Mouse (Mus musculus): ENCODE measurements at regions not wholly inside any gene's neighbourhood (a gene's known extent, or its start where the extent isn't known, plus 50 kb on each side); places are given as distances from the start of the nearest gene placed in this dataset.

GRCm38 (mm10) chr11:43370025-43370424 lies 56.0 kb downstream of the Pttg1 start:
- no peak for DNase-seq (ENCODE audit: low read depth)

GRCm38 (mm10) chr11:43368346-43368745 lies 57.7 kb downstream of the Pttg1 start:
- no peak for DNase-seq (ENCODE audit: low read depth)

- DNase-seq (ENCODE audit: low read depth): no peak
Measured at GRCm38 (mm10) chr11:43361858-43362257, 64.2 kb downstream of the Pttg1 start.

- peak; percentile 42 for DNase-seq (ENCODE audit: low read depth)
Measured at GRCm38 (mm10) chr11:43358390-43359291, 67.4 kb downstream of the Pttg1 start.

GRCm38 (mm10) chr11:43353602-43354001 lies 72.4 kb downstream of the Pttg1 start:
- no peak for DNase-seq (ENCODE audit: low read depth)

- no peak for DNase-seq (ENCODE audit: low read depth)
Measured at GRCm38 (mm10) chr11:43353030-43353429, 73.0 kb downstream of the Pttg1 start.

- no peak for DNase-seq (ENCODE audit: low read depth)
Measured at GRCm38 (mm10) chr11:43351818-43352217, 74.2 kb downstream of the Pttg1 start.

GRCm38 (mm10) chr11:43351348-43351747 lies 74.7 kb downstream of the Pttg1 start:
- DNase-seq (ENCODE audit: low read depth): no peak

GRCm38 (mm10) chr11:43350242-43350641 lies 75.8 kb downstream of the Pttg1 start:
- DNase-seq (ENCODE audit: low read depth): no peak

- DNase-seq (ENCODE audit: low read depth): no peak
Measured at GRCm38 (mm10) chr11:43349564-43349963, 76.5 kb downstream of the Pttg1 start.

- peak; percentile 83 for DNase-seq (ENCODE audit: low read depth)
Measured at GRCm38 (mm10) chr11:43348571-43348970, 77.5 kb downstream of the Pttg1 start.

- DNase-seq (ENCODE audit: low read depth): no peak
Measured at GRCm38 (mm10) chr11:43346489-43346888, 79.6 kb downstream of the Pttg1 start.

GRCm38 (mm10) chr11:43344767-43345561 lies 81.1 kb downstream of the Pttg1 start:
- DNase-seq (ENCODE audit: low read depth): no peak

GRCm38 (mm10) chr11:43343574-43343973 lies 82.5 kb downstream of the Pttg1 start:
- DNase-seq (ENCODE audit: low read depth): no peak

- DNase-seq (ENCODE audit: low read depth): no peak
Measured at GRCm38 (mm10) chr11:43338377-43338993, 87.6 kb downstream of the Pttg1 start.

GRCm38 (mm10) chr11:43335668-43336265 lies 90.3 kb downstream of the Pttg1 start:
- DNase-seq (ENCODE audit: low read depth): no peak

GRCm38 (mm10) chr11:43333547-43333946 lies 92.5 kb downstream of the Pttg1 start:
- DNase-seq (ENCODE audit: low read depth): no peak

- DNase-seq (ENCODE audit: low read depth): no peak
Measured at GRCm38 (mm10) chr11:43313996-43314395, 112.1 kb downstream of the Pttg1 start.

Measured in naive thymus-derived CD4-positive, alpha-beta T cell, adult 2 months (primary cell).